Comparison of ENCODE assay signal across 36 mouse cellular contexts in the genomic region with DNA sequence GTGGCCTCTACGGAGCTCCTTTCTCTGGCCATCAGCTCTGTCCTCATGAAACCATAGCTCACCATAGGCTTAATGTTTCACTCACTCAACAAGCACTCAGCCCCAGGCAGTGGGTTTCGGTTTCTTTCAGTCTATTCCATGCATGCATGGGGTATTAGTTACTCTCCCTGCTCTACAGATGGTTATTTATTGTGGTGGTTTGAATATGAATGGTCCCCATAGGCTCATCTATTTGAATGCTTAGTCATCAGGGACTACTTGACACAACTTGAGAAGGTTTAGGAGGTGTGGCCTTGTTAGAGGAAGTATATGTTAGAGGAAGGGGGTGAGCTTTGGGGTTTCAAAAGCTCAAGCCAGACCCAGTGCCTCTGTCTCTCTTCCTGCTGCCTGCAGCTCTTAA. TPM values are rescaled to one million over a fixed set of nuclear protein-coding genes. Genes with fewer than 3 reads are reported as not detected.
"Had no signal": no experiment of that assay in that cellular context is flagged by ENCODE, and none has a peak within 500 bp of the region (broad histone marks: within the 10 kb centered on the region; RNA-seq: fewer than 3 reads in every experiment).

No protein-coding gene starts in this region.

- H3K27me3 ChIP-seq: limb, embryonic 12.5 days; limb, embryonic 13.5 days; limb, embryonic 15.5 days; liver, embryonic 12.5 days; liver, embryonic 13.5 days; liver, embryonic 15.5 days; lung, embryonic 15.5 days; midbrain, embryonic 12.5 days; midbrain, embryonic 13.5 days; midbrain, embryonic 15.5 days; neural tube, embryonic 12.5 days; neural tube, embryonic 13.5 days had no signal

- H3K4me3 ChIP-seq: limb, embryonic 10.5 days; limb, embryonic 12.5 days; limb, embryonic 13.5 days; limb, embryonic 15.5 days; liver, embryonic 12.5 days; liver, embryonic 13.5 days; liver, embryonic 15.5 days; lung, embryonic 15.5 days; megakaryocyte, embryonic 14.5 days; midbrain, embryonic 10.5 days; midbrain, embryonic 12.5 days; midbrain, embryonic 13.5 days; midbrain, embryonic 15.5 days; myocyte; neural tube, embryonic 12.5 days; neural tube, embryonic 13.5 days had no signal

- H3K36me3 ChIP-seq: limb, embryonic 10.5 days; limb, embryonic 12.5 days; limb, embryonic 13.5 days; limb, embryonic 15.5 days; liver, embryonic 12.5 days; liver, embryonic 13.5 days; liver, embryonic 15.5 days; lung, embryonic 15.5 days; midbrain, embryonic 10.5 days; midbrain, embryonic 12.5 days; midbrain, embryonic 13.5 days; midbrain, embryonic 15.5 days; neural tube, embryonic 12.5 days; neural tube, embryonic 13.5 days had no signal

- ATAC-seq: liver, embryonic 12.5 days; liver, postnatal 0 days; lung, postnatal 0 days; midbrain, embryonic 13.5 days; midbrain, embryonic 15.5 days; midbrain, embryonic 16.5 days had no signal

- H3K9me3 ChIP-seq: limb, embryonic 10.5 days; limb, embryonic 12.5 days; limb, embryonic 13.5 days; limb, embryonic 15.5 days; liver, embryonic 12.5 days; liver, embryonic 15.5 days; lung, embryonic 15.5 days; midbrain, embryonic 10.5 days; midbrain, embryonic 12.5 days; midbrain, embryonic 13.5 days; midbrain, embryonic 15.5 days; neural tube, embryonic 12.5 days; neural tube, embryonic 13.5 days had no signal

- H3K9ac ChIP-seq: limb, embryonic 12.5 days; limb, embryonic 13.5 days; limb, embryonic 15.5 days; liver, embryonic 12.5 days; liver, embryonic 13.5 days; liver, embryonic 14.5 days; liver, embryonic 15.5 days; liver, postnatal 0 days; lung, embryonic 14.5 days; lung, embryonic 15.5 days; midbrain, embryonic 12.5 days; midbrain, embryonic 13.5 days; midbrain, embryonic 15.5 days; neural tube, embryonic 12.5 days; neural tube, embryonic 13.5 days had no signal

- H3K4me2 ChIP-seq: limb, embryonic 12.5 days; limb, embryonic 13.5 days; limb, embryonic 15.5 days; liver, embryonic 12.5 days; liver, embryonic 13.5 days; liver, embryonic 15.5 days; lung, embryonic 14.5 days; lung, embryonic 15.5 days; midbrain, embryonic 11.5 days; midbrain, embryonic 12.5 days; midbrain, embryonic 13.5 days; midbrain, embryonic 15.5 days; neural tube, embryonic 12.5 days; neural tube, embryonic 13.5 days had no signal

- H3K27ac ChIP-seq: limb, embryonic 10.5 days; limb, embryonic 12.5 days; limb, embryonic 13.5 days; limb, embryonic 15.5 days; liver, embryonic 12.5 days; liver, embryonic 13.5 days; liver, embryonic 14.5 days; liver, embryonic 15.5 days; lung, embryonic 15.5 days; macrophage; midbrain, embryonic 10.5 days; midbrain, embryonic 12.5 days; midbrain, embryonic 13.5 days; midbrain, embryonic 15.5 days; neural tube, embryonic 12.5 days; neural tube, embryonic 13.5 days had no signal

- H3K4me1 ChIP-seq: limb, embryonic 12.5 days; liver, embryonic 12.5 days; liver, embryonic 13.5 days; liver, embryonic 15.5 days; lung, embryonic 15.5 days; megakaryocyte, embryonic 14.5 days; midbrain, embryonic 10.5 days; midbrain, embryonic 12.5 days; midbrain, embryonic 13.5 days; midbrain, embryonic 15.5 days; neural tube, embryonic 12.5 days; neural tube, embryonic 13.5 days had no signal

- DNase-seq: left cerebral cortex, postnatal 4 days; liver; liver, embryonic 13.5 days; liver, postnatal 0 days; lung, adult 18-20 months; lung, adult 2 months; lung, embryonic 14.5 days; lung, postnatal 10 days; lung, postnatal 14 days; lung, postnatal 36 days; lung, postnatal 4 days; midbrain, embryonic 14.5 days had no signal

RNA-seq across cellular contexts. Expression of gene Kcnf1, which starts 10.6 kb away (rescaled TPM):
- total RNA-seq: liver, adult 2 months; megakaryocyte, adult 5-6 weeks; megakaryocyte-erythroid progenitor cell, adult 5-6 weeks; monocyte, adult 5-6 weeks had no signal
- polyA plus RNA-seq: liver, adult 2 months; macrophage had no signal
